Mouse (Mus musculus): Measurements from ENCODE around the gene Adamts2. TPM values are rescaled to one million over a fixed set of nuclear protein-coding genes. Genes with fewer than 3 reads are reported as not detected.

The Adamts2 gene
- polyA plus RNA-seq, 1 experiment from 2014 or later = 9.7 TPM

- Histone ChIP-seq H3K9ac (no peak overlapping the region), H3K27me3 (no peaks in the 10 kb centered on the region), H3K27ac (no peak overlapping the region), H3K4me2 (no peak overlapping the region), H3K4me3 (no peak overlapping the region), H3K9me3 (replicated peaks) (no peaks in the 10 kb centered on the region), H3K36me3 (no peaks in the 10 kb centered on the region), H3K4me1 (replicated peaks) (peaks cover 6% of the 10 kb centered on the region)
- no peak for ATAC-seq (replicated peaks; ENCODE audit: insufficient number of reproducible peaks, insufficient read depth, low FRiP score, low read depth)
- 80% methylated on average over 1 of the region's 1 CpGs for WGBS
Observed at GRCm38 (mm10) chr11:50771006-50771405, 169.1 kb downstream of the Adamts2 start.

DNA sequence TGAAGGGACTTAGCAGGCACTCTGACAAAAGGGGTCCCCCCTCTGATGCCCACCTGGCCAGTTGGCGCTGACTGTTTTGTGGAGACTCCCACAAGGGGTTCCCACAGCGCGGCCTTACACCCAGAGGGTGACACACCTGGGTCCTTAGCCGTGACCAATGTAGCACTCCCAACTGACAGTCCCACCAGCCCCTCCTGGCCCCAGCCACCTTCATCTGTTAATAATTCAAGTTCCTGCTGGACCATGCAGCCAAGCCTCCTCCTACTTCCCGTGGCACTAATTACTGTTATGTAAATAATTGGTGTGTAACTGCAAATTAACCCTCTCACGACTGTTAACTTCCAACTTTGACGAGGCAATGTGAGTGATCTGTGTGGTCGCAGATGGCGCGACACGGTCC lies 195.8 kb downstream of the Adamts2 start:
- H3K27ac ChIP-seq = no peak overlapping the region
- H3K27me3 ChIP-seq = no peaks in the 10 kb centered on the region
- no peak overlapping the region for H3K9ac ChIP-seq
- no peak overlapping the region for H3K4me2 ChIP-seq
- H3K4me1 ChIP-seq (replicated peaks) = no peaks in the 10 kb centered on the region
- no peaks in the 10 kb centered on the region for H3K9me3 ChIP-seq (replicated peaks)
- 74% methylated on average over 11 of the region's 11 CpGs for WGBS
- ATAC-seq (replicated peaks; ENCODE audit: insufficient number of reproducible peaks, insufficient read depth, low FRiP score, low read depth) = no peak
- no peaks in the 10 kb centered on the region for H3K36me3 ChIP-seq
- H3K4me3 ChIP-seq = no peak overlapping the region

GRCm38 (mm10) chr11:50798836-50799235 lies 197.0 kb downstream of the Adamts2 start:
- H3K9ac ChIP-seq = no peak overlapping the region
- H3K27me3 ChIP-seq = no peaks in the 10 kb centered on the region
- no peak overlapping the region for H3K27ac ChIP-seq
- H3K4me3 ChIP-seq = no peak overlapping the region
- H3K9me3 ChIP-seq (replicated peaks) = no peaks in the 10 kb centered on the region
- no peak overlapping the region for H3K4me2 ChIP-seq
- no peak for ATAC-seq (replicated peaks; ENCODE audit: insufficient number of reproducible peaks, insufficient read depth, low FRiP score, low read depth)
- no peaks in the 10 kb centered on the region for H3K36me3 ChIP-seq
- H3K4me1 ChIP-seq (replicated peaks) = no peaks in the 10 kb centered on the region

DNA sequence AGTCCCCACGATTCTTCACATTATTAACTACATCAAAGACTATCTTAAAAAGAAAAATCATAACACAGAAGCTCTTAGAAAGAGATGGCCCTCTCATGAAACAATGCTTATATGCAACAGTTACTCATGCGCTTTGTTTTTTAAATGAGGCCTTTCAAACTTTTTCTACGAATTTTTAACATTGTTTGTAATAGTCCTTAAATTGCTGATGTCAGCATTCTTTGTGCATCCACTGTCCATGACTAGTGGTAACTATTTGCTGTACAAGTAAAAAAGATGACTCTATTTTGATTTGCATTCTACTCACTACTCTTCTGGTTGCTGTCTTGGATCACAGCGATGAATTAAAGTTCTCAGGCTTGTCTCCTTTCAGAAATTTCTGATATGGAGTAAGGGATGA lies 212.3 kb downstream of the Adamts2 start:
- 93% methylated on average over 4 of the region's 4 CpGs for WGBS
- Histone ChIP-seq H3K9ac (no peak overlapping the region), H3K4me2 (no peak overlapping the region), H3K4me3 (no peak overlapping the region), H3K9me3 (replicated peaks) (peaks cover 30% of the 10 kb centered on the region), H3K27me3 (no peaks in the 10 kb centered on the region), H3K36me3 (peaks cover 86% of the 10 kb centered on the region), H3K27ac (no peak overlapping the region), H3K4me1 (replicated peaks) (no peaks in the 10 kb centered on the region)
- no peak for ATAC-seq (replicated peaks; ENCODE audit: insufficient number of reproducible peaks, insufficient read depth, low FRiP score, low read depth)

DNA sequence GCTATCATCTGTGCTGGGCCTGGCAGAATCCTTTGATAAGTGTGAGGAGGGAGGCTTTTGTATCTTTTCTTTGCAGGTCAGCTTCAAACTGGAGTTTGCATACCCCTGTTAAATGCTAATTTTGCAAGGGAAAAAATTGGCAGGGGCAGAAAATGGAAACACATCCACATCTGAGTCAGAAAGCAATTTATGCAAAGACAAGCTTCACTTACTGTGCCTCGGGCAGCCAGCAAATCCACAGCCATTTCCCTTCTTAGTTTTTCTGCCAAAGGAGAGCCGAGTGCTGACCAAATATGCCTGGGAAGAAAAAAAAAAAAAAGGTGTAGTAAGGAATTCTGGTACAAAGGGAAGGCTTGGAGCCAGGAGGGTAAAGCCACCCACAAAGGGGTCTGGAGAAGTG lies 224.3 kb downstream of the Adamts2 start:
- Histone ChIP-seq H3K4me2 (peak overlapping the region; percentile 62), H3K9me3 (replicated peaks) (no peaks in the 10 kb centered on the region), H3K27me3 (no peaks in the 10 kb centered on the region), H3K4me3 (peak overlapping the region; percentile 94; the same call in 1 of the 2 replicates), H3K4me1 (replicated peaks) (peaks cover 8% of the 10 kb centered on the region; the same call in 1 of the 2 replicates), H3K36me3 (peaks cover 25% of the 10 kb centered on the region), H3K9ac (no peak overlapping the region), H3K27ac (no peak overlapping the region)
- no peak for ATAC-seq (replicated peaks; ENCODE audit: insufficient number of reproducible peaks, insufficient read depth, low FRiP score, low read depth)
- WGBS = 33% methylated on average over 2 of the region's 2 CpGs

DNA sequence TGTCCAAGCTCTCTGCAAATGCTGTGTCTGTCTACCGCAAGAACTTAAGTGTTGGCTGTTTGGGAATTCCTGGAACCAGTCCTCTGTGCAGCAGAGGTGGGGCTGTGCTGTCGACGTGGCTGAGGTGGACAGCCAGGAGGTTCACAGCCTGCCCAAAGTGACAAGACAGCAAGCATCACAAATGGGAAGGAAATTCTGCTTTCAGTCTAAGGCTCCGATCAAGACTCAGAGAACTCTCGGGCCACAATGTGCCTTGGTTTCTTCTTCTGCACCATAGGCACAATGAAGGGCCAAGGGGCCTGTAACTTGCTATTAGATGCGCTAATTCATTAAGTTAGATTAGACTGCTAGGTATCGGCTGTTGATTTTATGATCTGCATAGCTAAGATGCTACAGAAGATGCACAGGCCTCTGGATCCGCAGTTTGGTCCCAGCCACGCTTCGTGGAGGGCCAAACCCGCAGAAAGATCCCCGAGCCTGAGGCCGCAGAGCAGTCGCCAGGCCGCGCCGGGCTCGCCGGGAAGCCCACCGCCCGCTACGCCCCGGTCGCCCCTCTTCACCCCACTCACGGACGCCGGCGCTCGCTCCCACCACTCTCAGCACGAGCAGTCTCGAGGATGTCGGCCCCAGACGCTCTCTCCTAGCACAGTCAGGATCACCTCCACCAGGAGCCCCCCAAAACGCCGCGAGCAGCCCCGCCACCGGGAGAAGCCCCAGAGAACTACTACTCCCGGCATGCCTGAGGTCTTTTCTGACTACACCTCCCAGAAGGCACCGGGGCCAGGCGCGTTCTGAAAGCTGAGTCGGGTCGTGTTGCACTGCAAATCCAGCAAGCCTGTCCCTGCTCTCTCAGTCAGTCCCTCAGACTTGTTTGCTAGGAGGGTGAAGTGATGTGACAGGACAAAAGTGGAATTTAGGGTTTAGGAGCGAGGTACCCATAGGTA lies 225.4 kb downstream of the Adamts2 start, which contains the start of gene Zfp354c:
Gene Zfp354c (minus strand): TSS at position 715 of the 944 bp plus-strand sequence.
- Histone ChIP-seq H3K36me3 (peaks cover 22% of the 10 kb centered on the region), H3K27ac (peak within 1 kb of the TSS; percentile 61), H3K4me2 (peak within 1 kb of the TSS; percentile 62), H3K9ac (peak within 1 kb of the TSS; percentile 89), H3K27me3 (no peaks in the 10 kb centered on the region), H3K4me1 (replicated peaks) (peaks cover 8% of the 10 kb centered on the region; the same call in 1 of the 2 replicates), H3K9me3 (replicated peaks) (no peaks in the 10 kb centered on the region), H3K4me3 (peak within 1 kb of the TSS; percentile 94)
- WGBS = 1% methylated on average over 45 of the region's 45 CpGs
- peak; percentile 88 for ATAC-seq (replicated peaks; ENCODE audit: insufficient number of reproducible peaks, insufficient read depth, low FRiP score, low read depth)

GRCm38 (mm10) chr11:50835727-50836126 lies 233.8 kb downstream of the Adamts2 start:
- WGBS = 76% methylated on average over 4 of the region's 4 CpGs
- H3K4me2 ChIP-seq = no peak overlapping the region
- H3K27ac ChIP-seq = no peak overlapping the region
- H3K9me3 ChIP-seq (replicated peaks) = 0 out of 2 replicates have a peak, but pooled peaks cover 11% of the 10 kb centered on the region
- H3K4me3 ChIP-seq = no peak overlapping the region
- H3K4me1 ChIP-seq (replicated peaks) = peaks cover 5% of the 10 kb centered on the region
- H3K9ac ChIP-seq = no peak overlapping the region
- no peak for ATAC-seq (replicated peaks; ENCODE audit: insufficient number of reproducible peaks, insufficient read depth, low FRiP score, low read depth)
- H3K36me3 ChIP-seq = peaks cover 11% of the 10 kb centered on the region
- no peaks in the 10 kb centered on the region for H3K27me3 ChIP-seq

GRCm38 (mm10) chr11:50841023-50841735 lies 239.3 kb downstream of the Adamts2 start, which contains the start of gene Zfp879:
TSS of gene Zfp879 (minus strand) at chr11:50841552.
- WGBS = 11% methylated on average over 22 of the region's 22 CpGs
- Histone ChIP-seq H3K9me3 (replicated peaks) (no peaks in the 10 kb centered on the region), H3K4me2 (peak within 1 kb of the TSS; percentile 67), H3K27ac (peak within 1 kb of the TSS; percentile 85), H3K4me3 (peak within 1 kb of the TSS; percentile 44), H3K36me3 (no peaks in the 10 kb centered on the region), H3K9ac (peak within 1 kb of the TSS; percentile 55), H3K27me3 (no peaks in the 10 kb centered on the region), H3K4me1 (replicated peaks) (peaks cover 11% of the 10 kb centered on the region)
- peak; percentile 90 for ATAC-seq (replicated peaks; ENCODE audit: insufficient number of reproducible peaks, insufficient read depth, low FRiP score, low read depth)

DNA sequence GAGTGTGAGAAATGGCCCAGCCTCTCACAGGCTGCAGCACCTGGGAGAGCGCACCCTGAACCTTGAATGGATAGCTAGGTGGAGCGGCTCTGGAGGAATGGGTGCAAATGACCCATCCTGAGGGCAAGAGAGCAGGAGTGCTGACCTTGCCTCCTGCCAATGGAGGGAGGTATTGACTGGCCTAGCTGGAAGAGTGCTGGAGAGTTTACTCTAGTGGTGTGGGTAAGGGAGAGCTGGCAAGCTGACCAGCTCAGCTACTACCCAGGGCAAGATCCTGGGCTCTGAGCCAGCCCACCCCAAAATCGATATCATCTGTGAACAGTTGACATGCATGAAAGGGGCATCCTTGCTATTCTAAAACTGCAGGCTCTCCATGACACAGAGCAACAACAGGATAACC lies 244.1 kb downstream of the Adamts2 start:
- no peak for ATAC-seq (replicated peaks; ENCODE audit: insufficient number of reproducible peaks, insufficient read depth, low FRiP score, low read depth)
- H3K9me3 ChIP-seq (replicated peaks) = no peaks in the 10 kb centered on the region
- no peak overlapping the region for H3K9ac ChIP-seq
- peaks cover 20% of the 10 kb centered on the region for H3K4me1 ChIP-seq (replicated peaks)
- WGBS = 83% methylated on average over 3 of the region's 3 CpGs
- no peak overlapping the region for H3K27ac ChIP-seq
- H3K4me2 ChIP-seq = no peak overlapping the region
- peaks cover 37% of the 10 kb centered on the region for H3K27me3 ChIP-seq
- H3K36me3 ChIP-seq = no peaks in the 10 kb centered on the region
- H3K4me3 ChIP-seq = no peak overlapping the region

- H3K27me3 ChIP-seq = peaks cover 48% of the 10 kb centered on the region
- H3K9me3 ChIP-seq (replicated peaks) = no peaks in the 10 kb centered on the region
- 66% methylated on average over 5 of the region's 5 CpGs for WGBS
- no peak overlapping the region for H3K4me2 ChIP-seq
- no peak overlapping the region for H3K4me3 ChIP-seq
- H3K9ac ChIP-seq = no peak overlapping the region
- no peaks in the 10 kb centered on the region for H3K36me3 ChIP-seq
- ATAC-seq (replicated peaks; ENCODE audit: insufficient number of reproducible peaks, insufficient read depth, low FRiP score, low read depth) = no peak
- H3K27ac ChIP-seq = no peak overlapping the region
- H3K4me1 ChIP-seq (replicated peaks) = peaks cover 25% of the 10 kb centered on the region
Observed at GRCm38 (mm10) chr11:50847047-50847446, 245.2 kb downstream of the Adamts2 start.

DNA sequence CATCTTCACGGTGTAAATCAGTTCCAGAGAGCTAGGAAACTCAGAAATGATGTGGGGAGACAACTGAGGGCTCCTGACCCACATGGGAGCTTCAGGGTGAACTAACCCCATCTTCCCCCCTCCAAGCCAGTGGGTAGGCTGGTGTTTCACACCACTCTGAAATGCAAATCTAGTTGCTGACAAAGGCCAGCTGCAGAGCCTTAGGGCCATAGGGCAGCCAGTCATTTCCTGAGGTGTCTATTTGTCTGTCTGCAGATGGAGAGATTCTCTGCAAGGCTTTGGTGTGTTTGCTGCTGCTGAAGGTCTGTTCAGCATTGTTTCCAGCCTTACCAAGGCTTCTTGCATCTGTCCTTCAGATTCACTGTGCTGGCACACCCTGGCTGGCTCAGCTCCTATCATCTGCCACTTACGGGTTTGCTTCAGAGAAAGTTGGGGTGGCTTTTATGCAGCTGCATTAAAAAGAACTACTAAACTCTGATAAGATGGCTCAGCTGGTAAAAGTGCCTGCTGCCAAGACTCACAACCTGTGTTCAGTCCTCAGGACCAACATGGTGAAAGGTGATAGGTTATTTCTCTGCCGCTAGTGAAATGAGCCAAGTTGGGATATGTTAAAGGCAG lies 246.7 kb downstream of the Adamts2 start:
- no peak overlapping the region for H3K27ac ChIP-seq
- no peaks in the 10 kb centered on the region for H3K9me3 ChIP-seq (replicated peaks)
- 27% methylated on average over 3 of the region's 3 CpGs for WGBS
- H3K36me3 ChIP-seq = no peaks in the 10 kb centered on the region
- no peak overlapping the region for H3K4me2 ChIP-seq
- no peak overlapping the region for H3K4me3 ChIP-seq
- H3K9ac ChIP-seq = no peak overlapping the region
- H3K4me1 ChIP-seq (replicated peaks) = peaks cover 25% of the 10 kb centered on the region
- no peak for ATAC-seq (replicated peaks; ENCODE audit: insufficient number of reproducible peaks, insufficient read depth, low FRiP score, low read depth)
- peaks cover 61% of the 10 kb centered on the region for H3K27me3 ChIP-seq
